Mouse (Mus musculus): Measurements from ENCODE around the gene Caskin1.

DNA sequence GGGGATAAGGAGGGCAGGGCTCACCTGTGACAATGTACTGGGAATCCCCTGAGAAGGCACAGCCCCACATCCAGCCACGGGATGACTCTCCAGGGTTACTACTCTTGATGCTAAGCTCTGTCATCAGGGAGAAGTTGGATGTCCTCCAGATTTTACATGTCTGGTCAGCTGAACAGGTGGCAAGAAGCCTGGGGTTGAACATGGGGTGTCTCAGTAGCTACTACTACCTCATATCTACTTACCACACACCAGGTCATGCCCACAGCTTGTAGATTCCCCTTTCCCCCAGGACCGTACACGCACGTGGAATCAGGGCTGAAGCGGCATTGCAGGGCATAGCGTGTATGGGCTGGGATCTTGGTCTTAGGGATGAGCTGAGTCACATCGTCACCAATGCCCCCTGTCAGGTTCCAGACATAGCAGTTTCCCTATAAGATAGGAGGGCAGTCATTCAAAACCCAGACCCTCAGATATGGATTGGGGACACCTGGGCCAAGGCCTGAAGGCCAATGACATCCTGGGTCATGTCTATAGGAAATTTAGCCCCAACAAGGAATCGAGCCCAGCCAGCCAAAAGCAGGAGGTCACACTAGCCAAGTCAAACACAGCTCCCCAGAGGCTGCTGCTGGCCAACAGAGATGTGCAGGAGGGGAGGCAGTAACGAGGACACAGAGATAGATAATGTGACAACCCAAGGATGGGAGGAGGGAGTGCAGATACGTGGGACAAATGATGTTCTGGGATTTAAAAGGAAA lies 12.2 kb upstream of the Caskin1 start:
- TF ChIP-seq CTCF (IDR thresholded peaks at IDR 0.05; ENCODE audit: borderline replicate concordance, insufficient read depth, low read depth, low read length) = no peak
- no peak for TF ChIP-seq POLR2A (IDR thresholded peaks at IDR 0.05; ENCODE audit: borderline replicate concordance, insufficient read depth, low read length)

Data from cerebellum, adult 2 months (tissue).